In the genomic region with DNA sequence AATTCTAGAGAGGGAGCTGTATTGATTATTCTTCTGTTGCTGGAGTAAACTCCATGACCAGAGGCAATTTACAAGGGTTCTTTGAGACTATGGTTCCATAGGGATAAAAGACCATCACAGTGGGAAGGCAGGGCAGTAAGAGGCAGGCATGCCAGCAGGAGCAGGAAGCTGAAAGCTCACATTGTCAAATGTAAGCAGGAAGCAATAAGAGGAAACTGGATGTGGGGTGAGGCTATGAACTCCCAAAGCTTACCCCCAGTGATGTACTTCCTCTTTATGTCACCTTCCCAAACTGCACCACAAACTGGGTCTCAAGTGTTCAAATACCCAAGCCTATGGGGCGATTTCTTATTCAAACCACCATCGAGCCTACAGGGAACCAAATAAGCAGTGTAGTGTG, we compare ENCODE assay signal across 14 mouse cellular contexts. TPM values are rescaled to one million over a fixed set of nuclear protein-coding genes. Genes with fewer than 3 reads are reported as not detected.
"Had no signal": no experiment of that assay in that cellular context is flagged by ENCODE, and none has a peak within 500 bp of the region (broad histone marks: within the 10 kb centered on the region; RNA-seq: fewer than 3 reads in every experiment).

No protein-coding gene starts in this region.

- H3K9ac ChIP-seq: kidney, embryonic 15.5 days; limb, embryonic 15.5 days; liver, embryonic 14.5 days; midbrain, embryonic 13.5 days; neural tube, embryonic 15.5 days had no signal

- H3K4me3 ChIP-seq: kidney, embryonic 15.5 days; limb, embryonic 15.5 days; midbrain, embryonic 13.5 days; myocyte; neural tube, embryonic 15.5 days had no signal

- H3K27me3 ChIP-seq: neural tube, embryonic 15.5 days had no signal

- H3K27ac ChIP-seq: kidney, embryonic 15.5 days; limb, embryonic 15.5 days; liver, embryonic 14.5 days; midbrain, embryonic 13.5 days; neural tube, embryonic 15.5 days had no signal

- H3K9me3 ChIP-seq: kidney, embryonic 15.5 days; limb, embryonic 15.5 days; midbrain, embryonic 13.5 days; neural tube, embryonic 15.5 days had no signal

- ATAC-seq: midbrain, embryonic 13.5 days had no signal

- DNase-seq: kidney, adult 18-20 months; kidney, postnatal 14 days; layer of hippocampus, postnatal 36 days; lung, adult 18-20 months; lung, postnatal 4 days; thymus, postnatal 36 days had no signal

- H3K36me3 ChIP-seq: kidney, embryonic 15.5 days; limb, embryonic 15.5 days; midbrain, embryonic 13.5 days; neural tube, embryonic 15.5 days had no signal

- H3K4me1 ChIP-seq: kidney, embryonic 15.5 days; limb, embryonic 15.5 days; midbrain, embryonic 13.5 days; neural tube, embryonic 15.5 days had no signal

RNA-seq across cellular contexts. Expression of a gene that starts 17.2 kb away (rescaled TPM):
- polyA plus RNA-seq: kidney, embryonic 15.5 days; limb, embryonic 11.5 days; myocyte; thymus, postnatal 0 days had no signal
